Mouse (Mus musculus): ENCODE data around the gene Pard6a.

Pard6a gene

DNA sequence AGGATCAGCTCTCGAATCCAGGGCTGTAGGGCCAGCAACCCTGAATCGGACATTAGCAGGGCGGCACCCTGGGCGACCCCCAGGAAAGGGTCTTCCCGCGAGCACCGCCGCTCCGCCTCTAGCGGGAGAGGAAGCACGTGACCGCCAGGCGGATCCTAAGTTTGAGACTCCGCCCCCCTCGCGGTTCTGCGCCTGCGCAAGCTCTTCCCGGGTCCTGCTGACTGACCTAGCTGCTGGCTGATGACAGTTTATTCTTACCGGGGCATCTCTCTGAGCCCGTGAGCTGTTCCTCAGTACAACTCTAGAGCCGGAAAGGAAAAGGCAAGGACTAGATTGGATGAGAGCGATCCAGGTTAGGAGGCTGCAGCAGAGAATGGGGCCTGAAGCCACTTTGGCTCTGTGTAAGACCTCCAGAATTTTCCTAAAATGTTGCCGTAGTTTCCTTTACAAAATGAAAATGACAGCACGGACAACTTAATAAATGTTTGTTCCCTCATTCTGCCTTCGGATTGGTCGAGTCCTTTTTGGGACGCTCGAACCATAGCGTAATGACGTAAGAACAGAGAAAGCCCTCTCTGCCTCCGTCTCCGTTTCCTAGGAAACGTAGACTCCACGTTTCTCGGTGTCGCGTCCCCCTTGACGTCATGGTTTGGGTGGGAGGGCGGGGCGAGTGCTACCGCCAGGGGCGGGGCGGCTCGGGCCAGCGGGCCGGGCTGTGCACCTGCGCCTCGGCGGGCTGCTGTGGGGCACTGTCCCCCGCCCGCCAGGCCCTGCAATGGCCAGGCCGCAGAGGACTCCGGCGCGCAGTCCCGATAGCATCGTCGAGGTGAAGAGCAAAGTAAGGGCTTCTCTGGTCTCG, at the start of gene Pard6a, which contains the start of gene Acd:
Pard6a (plus strand) TSS at position 183 of the 859 bp plus-strand sequence.
Acd (minus strand) TSS at position 137 of the 859 bp plus-strand sequence.
- peak; percentile 99 for DNase-seq

GRCm38 (mm10) chr8:105657641-105658040, 43.3 kb upstream of the Pard6a start:
- DNase-seq = no peak

- peak; percentile 35 for DNase-seq
Observed at GRCm38 (mm10) chr8:105661167-105661566, 39.8 kb upstream of the Pard6a start.

DNA sequence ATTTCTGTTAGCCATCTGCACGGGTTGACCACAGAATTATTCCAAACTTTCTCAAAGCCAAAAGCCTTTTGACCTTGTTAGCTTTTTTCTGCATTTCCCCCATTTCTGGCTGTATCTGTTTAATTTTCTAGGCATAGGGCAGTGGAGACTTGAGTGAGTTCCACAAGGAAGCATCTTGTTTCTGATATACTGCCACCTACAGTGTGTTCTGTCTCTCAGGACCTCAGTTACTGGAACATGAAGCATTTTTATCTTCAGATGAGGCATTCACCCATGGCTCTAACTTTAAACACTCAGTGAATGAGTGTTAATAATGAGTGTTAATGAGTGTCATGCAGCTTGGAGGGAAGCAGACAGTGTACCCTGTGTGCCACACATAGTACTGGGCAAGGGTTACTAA, 23.1 kb upstream of the Pard6a start:
- DNase-seq = no peak

- DNase-seq = peak; percentile 44
Observed at GRCm38 (mm10) chr8:105685325-105685724, 15.6 kb upstream of the Pard6a start.

DNA sequence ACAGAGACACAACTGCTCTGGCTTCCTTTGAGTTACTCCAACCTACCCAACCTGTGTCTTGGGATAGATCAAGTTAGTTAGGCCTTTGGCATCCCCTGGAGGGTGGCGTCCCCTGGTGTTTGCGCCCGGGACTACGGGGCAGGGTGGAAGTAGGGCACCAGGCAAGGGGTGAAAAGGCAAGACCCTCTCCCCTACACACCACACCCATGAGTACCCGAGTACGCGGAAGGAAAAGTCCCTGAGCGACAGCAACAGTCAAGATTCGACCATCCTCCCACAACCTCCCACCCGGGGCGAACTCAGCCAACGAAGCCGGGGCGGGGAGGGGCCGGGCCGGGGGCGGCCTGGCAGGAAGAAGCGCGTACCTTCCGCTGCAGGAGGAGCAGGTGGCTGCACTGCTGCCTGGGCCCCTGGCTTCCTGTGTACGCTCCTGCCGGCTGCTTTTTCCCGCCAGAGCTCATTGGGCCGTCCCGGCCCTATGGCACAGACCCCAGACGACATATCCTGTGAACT, 15.1 kb upstream of the Pard6a start, which contains the start of gene Carmil2:
Carmil2 (plus strand) TSS at position 479 of the 513 bp plus-strand sequence.
- peak; percentile 98 for DNase-seq

DNA sequence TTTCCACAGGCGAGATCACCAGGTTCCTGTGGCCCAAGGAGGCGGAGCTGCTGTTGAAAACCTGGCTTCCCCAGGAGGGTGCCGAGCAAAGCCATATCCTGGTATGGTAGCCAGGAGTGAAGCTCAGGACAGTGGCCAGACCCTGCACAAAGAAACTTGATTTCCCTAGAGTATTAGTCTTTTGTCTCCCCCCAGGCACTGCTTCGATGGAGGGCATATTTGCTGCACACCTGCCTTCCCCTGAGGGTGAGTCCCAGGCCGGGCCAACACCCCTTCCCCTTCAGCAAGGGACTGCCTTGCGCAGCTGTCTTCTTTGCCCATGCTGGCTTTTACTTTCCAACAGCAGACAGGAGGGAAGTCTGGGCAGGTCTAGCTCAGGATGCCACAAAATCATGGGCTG, 14.4 kb upstream of the Pard6a start:
- DNase-seq = peak; percentile 68

GRCm38 (mm10) chr8:105687512-105687911, 13.4 kb upstream of the Pard6a start:
- DNase-seq = no peak

- DNase-seq = no peak
Observed at GRCm38 (mm10) chr8:105688242-105688752, 12.7 kb upstream of the Pard6a start.

DNA sequence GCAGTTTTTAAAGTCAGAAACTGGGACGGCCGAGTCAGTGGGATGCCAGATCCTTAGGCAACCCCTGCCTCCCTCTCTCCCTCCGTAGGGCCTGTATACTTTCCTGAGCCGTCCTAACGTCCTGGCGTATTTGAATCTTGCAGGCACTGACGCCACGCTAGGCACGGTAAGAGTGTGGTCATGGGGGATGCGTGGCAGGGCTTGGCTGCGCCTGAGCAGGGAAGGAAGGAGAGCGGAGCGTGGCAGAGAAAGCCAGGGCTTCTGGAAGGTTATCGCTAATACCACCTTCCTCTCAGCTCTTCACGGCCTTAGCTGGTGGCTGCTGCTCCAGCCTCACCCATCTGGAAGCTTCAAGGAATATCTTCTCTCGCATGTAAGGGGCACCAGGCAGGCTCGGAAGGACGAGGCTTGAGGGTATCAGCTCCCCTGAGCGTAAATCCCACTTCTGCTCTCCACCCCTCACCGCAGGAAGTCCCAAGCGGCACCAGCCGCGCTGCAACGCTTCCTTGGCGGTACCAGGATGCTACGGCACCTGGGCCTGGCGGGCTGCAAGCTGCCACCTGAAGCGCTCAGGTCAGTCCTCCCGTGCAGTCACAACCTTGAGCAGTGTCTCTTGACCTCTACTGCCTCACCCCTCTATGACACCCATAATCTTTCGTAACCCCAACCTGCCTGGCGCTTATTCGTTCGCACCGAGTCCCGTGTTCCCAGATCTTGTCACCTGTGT, 11.5 kb upstream of the Pard6a start:
- no peak for DNase-seq

DNA sequence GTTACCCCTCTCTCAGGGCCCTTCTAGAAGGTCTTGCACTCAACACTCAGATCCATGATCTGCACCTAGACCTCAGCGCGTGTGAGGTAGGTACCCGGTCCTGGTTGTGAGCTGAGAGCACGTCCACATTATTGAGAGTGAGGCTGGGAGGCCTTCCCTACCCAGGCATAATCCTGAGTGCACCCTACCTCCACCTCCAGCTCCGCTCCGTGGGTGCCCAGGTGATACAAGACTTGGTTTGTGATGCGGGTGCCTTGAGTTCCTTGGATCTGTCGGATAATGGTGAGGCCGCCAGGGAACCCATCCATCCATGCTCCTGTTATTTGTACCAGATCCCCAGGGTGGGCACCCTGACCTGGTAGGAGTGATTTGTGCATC, 11.0 kb upstream of the Pard6a start:
- no peak for DNase-seq

DNA sequence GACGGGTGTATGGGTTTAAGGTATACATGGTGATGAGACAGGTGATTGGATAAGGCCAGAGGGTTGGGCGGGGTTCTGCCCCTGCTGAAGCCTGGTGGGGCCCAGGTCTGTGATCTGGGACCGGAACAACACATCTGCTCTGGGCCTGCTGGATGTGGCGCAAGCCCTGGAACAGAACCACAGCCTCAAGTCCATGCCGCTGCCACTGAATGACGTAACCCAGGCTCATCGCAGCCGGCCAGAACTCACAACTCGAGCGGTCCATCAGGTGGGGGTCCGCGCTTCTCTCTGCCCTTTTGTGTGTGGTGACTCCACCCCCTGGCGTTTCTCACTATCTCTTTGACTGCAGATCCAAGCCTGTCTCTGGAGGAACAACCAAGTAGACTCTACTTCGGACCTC, 10.0 kb upstream of the Pard6a start:
- no peak for DNase-seq

DNA sequence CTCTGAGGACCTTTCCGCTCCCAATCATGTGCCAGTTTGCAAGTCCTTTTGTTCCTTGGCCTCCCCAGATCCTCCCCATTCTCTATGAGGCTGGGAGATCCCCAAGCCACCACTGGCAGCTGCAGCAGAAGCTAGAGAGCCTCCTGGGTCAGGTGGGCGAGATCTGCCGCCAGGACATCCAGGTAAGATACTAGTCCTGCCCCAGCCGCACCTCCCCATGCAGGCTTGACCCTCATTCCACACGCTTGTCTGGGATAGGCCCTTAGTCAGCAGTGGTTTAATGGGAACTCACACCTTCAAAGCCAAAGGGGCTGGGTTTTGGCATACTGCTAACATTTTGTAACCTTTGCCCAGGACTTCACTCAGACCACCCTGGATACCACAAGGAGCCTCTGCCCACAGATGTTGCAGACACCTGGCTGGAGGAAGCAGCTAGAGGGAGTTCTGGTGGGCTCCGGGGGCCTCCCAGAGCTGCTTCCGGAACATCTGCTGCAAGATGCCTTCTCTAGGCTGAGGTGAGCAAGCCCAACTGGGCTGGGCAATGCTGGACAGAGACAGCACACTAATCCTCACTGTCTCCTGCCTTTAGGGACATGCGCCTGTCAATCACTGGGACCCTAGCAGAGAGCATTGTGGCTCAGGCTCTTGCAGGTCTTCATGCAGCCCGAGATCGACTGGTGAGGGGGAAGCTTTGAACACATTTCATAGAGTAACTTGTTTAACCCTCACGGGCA, 8.3 kb upstream of the Pard6a start:
- no peak for DNase-seq

- DNase-seq = peak; percentile 59
Observed at GRCm38 (mm10) chr8:105693648-105694047, 7.3 kb upstream of the Pard6a start.

DNA sequence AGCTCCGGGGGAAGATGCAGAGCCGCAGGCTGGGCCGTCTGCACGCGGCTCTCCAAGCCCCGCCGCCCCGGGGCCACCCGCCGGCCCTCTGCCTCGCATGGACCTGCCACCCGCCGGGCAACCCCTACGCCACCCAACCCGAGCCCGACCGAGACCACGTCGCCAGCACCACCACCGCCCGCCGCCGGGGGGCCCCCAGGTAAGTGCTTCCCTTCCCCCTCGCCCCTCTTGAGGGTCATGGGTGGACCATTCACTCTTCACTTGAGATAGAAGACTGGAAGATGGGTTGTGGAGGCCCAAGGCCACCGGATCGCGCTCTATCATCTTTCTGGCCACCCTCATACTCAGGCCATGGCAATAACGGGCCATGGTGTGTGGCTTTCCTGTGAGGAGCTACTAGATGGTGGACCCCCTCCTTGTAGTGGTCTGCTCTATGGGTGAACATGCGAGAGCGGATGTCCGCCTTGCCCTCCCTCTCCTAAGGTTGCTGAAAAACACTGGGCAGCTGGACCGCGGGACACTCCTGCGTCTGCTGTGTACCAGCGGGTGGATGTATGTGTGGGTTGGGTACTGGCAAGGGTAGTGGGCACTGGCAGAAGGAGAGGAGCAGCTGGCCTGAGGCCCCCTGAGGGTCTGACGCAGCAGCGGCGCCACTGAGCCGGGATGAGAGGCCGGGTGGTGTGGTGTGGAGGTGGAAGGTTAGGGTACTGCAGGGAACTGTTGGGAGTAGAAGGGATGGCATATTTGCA, 6.7 kb upstream of the Pard6a start:
- peak; percentile 52 for DNase-seq

DNA sequence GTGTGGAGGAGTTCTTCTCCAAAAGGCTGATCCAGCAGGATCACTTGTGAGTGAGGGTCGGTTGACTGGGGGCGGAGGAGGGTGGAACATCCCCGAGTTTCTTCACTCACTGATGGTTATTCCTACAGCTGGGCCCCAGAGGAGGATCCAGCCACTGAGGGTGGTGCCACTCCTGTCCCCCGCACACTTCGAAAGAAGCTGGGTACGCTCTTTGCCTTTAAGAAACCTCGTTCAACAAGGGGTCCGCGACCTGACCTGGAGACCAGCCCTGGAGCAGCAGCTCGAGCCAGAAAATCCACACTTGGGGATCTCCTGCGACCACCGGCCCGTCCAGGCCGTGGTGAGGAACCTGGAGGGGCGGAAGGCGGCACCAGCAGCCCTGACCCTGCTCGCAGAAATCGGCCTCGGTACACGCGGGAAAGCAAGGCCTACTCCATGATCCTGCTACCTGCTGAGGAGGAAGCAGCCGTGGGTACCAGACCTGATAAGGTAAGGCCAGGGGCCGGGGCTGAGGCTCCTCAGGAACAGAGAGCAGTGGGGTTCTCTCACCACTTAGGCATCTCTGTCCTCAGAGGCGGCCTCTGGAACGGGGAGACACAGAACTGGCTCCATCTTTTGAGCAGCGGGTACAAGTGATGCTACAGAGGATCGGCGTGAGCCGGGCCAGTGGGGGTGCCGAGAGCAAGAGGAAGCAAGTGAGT, 5.7 kb upstream of the Pard6a start:
- peak; percentile 14 for DNase-seq

- peak; percentile 22 for DNase-seq
Observed at GRCm38 (mm10) chr8:105697196-105697780, 3.7 kb upstream of the Pard6a start.

DNA sequence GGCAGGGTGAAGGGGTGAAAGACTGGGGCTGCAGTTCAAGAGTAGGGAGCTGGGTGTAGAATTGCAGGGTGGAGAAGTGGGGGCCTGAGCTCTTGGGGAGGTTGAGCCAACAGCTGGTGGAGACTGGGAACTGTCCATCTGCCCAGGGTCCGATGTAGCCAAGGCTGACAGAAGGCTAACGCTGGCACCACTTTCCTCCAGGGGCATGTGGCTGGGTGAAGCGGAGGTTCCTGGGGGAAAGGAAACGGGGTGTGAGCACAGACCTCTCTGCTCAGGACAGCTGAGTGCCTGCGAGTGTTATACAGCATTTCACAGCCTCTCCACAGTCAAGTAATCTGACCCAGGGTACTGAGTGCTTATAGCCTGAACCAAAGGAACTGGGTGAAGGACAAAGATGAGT, 2.2 kb upstream of the Pard6a start:
- no peak for DNase-seq

DNA sequence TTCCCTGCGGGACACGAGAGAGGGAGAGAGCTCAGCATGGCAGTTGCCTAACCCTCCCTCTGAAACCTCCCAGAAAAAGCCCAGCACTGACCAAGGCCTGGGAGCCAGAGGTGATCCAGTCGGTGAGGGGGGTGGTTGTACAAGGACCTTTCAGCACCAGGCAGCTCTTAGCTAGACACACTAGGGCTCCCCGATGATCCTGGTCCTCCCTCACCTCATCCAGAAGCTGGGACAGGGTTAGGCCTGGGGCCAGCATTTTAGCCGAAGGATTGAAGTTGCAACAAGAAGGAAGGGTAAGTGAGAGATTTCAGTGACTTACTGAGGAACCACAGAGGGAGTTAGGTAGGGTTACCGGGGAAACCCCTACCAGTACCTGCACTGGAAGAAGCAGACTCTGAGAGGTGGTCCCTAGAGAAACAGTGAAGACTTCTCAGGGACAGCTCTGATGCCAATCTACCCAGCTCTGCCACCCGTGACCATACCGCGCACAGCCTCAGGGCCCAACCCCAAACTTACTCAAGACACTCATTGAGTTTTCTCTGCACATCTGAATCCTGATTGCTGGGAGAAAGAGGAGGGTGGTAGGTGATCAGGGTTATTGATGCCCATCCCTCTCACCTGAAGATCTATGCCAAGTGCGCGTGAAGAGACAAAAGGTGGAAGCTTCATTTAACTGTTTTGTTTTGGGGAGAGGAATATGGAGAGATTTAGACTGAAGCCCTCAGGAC, 1.3 kb upstream of the Pard6a start:
- no peak for DNase-seq

DNA sequence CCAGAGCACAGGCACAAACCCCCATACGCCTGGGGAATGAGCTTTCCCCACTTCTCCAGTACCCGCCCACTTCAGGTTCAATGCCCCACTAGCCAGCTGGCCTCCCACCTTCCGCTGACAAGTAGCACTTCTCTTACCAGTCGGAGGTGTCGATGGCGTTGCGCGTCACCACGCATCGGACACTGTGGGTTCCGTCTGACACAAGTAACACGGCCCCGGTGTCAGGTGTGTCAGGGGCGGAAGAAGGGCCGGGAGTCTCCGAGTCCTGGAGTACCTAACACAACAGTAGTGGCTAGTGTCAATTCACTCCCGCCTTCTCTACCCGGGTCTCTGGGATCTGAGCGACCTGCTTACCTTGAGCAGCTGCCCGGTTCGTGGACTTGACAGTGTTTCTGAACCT, 382 bp upstream of the Pard6a start:
- peak; percentile 65 for DNase-seq

Data from thymus, postnatal 4 days (tissue).